Mouse (Mus musculus) adrenal gland, postnatal 36 days (tissue): ENCODE results near the gene Dleu7. TPM values are rescaled to one million over a fixed set of nuclear protein-coding genes. Genes with fewer than 3 reads are reported as not detected.

Experiments
- total RNA-seq, 2 experiments: library from RNA; stranded (reverse); gene quantifications; 2 replicates each; pipeline ENCODE4 v1.2.3; 2021

Dleu7 gene
- total RNA-seq, 2 experiments from 2014 or later = not detected

Other genes with a start within 250 kb of the Dleu7 start
- 10 to 100 TPM; 13.3 to 17.5 TPM for gene Rnaseh2b, start 458 bp downstream of the Dleu7 start, total RNA-seq
- gene Gucy1b2, start 163.2 kb upstream of the Dleu7 start, total RNA-seq = 1 to 10 TPM in 1 of 2 experiments, under 1 TPM in 1; 0.60 to 1.1 TPM